Mouse (Mus musculus) mouse embryonic stem cell (cell line): ENCODE measurements around the gene Cbarp.

Experiments
- in situ Hi-C, 2 experiments: fragments of 300-500 bp; cut with MboI; formaldehyde crosslinking; loops; 1 replicate in 1 of 2; 3 replicates in 1 of 2; pipeline ENCODE4 v1.14.3; 2019 to 2020; ENCODE audit warnings: low sequenced_read_pairs in 2 of 2, low pct_unique_long_range_greater_than_20kb in 1 of 2, mixed read lengths in 1 of 2; ENCODE audit not compliant: unreplicated experiment in 1 of 2

Gene Cbarp

DNA sequence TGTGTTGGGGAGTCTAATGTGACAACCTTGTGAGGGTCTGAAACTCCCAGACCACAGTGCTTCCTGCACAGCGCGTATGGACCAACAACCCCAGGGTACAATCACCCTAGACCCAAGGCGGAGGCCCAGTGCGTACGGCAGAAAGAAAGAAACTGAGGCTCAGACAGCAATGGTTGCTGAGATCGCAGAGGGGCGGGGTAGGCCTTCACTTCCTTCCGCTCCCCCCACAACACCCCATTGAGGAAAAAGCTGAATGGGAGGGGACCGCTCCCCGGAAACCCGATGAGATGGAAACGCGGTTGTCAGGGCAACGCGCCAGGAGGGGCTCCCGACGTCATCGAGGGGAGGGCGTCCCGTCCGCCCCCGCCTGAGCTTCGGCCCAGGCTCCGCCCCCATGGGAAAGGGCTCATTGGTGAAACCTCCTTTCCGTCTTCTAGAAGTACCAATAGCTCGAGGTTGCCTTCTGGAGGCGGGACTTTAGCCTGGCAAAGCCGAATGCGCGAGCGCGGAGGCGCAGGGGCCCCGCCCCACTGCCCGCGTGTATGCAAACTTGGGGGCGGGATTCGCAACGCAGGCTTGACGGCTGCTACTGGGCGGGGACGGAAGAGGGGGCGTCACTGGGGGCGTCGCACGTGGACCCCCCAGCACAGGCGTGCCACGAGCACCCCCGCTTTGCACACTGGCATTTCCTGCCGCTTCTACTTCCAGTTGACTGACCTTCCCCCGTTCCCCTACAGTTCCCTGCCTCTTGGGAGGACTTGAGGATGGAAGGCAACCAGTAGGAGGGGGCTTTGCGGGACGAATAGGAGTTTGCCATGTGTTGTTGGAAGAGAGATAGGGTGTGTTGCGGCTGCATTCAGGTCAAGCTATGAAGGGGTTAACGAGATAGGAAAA, 19.2 kb upstream of the Cbarp start:
- in situ Hi-C loops, result no loop called here

DNA sequence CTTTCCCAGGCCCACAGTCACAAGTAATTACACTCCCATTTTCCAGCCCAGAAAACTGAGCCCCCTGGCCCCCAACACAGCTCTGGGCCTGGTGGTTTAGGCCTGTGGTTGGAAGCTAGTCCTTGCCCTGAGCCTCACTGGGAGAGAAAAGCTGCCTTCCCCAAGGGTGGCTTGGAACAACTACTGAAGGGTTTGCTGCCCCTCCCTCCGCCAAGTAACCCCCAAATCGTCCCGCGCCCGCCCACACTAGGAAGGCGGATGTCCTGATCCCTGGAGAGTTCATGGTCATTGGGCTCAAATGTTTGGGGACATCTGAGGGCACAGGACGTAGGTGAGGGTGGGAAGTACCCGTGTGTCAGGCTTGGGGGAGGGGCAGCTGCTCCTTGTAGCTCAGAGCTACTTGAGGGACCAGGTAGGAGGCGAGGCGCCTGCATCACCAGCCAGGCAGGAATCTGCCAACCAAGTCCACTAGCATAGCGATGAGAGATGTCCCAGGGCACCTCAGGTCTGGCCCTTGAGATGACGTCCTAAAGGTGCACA, 18.5 kb upstream of the Cbarp start:
- in situ Hi-C loops, result no loop called here

DNA sequence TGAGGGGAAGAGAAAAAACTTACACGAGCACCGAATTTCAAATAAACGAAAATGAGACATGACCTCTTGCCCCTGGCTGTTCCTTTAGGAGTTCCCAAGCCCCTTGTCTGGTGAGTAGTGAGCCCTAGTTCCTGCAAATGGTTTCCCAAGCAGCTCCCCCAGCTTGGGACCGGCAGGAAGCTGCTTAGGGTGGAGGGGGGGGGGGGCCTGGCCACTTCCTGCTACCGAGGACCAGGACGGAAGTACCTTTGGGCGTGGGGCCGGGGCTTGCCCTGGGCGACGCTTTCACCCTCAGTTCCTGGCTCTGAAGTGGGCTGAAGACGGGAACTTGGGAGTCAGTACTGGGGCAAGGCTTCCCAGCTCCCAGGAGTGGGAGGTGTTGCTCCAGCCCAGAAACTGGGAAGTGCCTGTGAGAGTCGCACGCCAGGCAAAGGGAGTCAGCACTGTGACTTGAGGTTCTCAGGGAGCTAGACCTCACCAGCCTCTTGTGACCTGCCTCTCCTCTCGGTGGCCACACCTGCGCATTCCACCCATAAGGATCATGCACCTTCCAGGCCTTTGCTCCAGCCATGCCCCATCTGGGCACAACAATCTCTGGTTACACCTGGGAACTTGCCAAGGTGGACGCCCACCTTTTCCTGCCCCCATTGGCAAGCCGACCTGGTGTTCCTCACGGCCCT, 17.8 kb upstream of the Cbarp start:
- in situ Hi-C loops, result no loop called here

DNA sequence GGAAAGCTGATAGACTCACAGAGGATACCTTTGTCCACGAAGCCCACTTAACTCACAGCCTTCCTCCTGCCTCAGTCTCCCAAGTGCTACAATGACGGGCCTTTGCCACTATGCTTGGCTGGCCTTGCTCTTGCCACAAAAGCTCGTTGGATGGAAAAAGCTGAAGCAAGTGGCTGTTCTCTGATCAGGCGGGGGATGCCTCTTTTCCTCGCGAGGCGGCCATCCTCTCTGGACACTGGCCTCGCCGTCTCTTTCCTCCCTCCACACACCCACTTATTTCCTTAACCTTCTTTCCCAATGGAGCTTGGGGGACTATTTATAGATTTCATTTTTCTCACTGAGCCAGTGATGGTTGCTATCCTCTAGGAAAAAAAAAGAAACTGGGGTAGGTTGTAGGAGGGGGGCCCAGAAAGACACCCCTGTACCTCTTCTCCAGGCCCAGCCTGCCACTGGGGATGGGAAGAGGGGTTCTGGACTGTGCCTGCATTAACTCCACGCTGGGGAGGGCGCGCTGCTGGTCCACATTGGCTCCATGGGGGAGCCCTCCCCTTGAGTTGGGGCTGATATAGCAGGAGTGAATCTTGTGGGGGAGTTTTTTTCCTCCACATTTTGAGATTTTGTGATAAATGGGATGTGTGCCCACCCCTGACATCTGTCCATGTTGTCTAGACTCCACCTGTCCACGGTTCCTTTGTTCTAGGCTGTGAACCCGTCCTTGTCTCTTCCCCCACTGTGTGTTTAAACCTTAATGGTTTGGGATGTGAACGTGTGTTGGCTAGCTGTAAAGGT, 16.7 kb upstream of the Cbarp start:
- in situ Hi-C loops, result no loop called here

DNA sequence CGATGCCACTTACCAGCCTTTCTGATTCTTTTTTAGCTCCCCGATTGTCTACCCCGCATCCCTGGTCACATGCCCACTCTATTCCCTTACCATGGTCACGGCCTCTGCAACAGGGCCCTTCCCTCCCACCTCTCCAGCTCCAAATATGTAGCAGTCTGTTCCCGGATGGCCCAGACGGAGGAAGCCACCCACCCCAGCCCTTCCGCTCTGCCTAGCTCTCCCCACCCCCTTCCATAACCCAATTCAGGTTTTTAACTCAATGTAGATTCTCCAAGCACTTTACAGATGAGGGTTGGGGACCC, 16.1 kb upstream of the Cbarp start:
- in situ Hi-C loops, result no loop called here

DNA sequence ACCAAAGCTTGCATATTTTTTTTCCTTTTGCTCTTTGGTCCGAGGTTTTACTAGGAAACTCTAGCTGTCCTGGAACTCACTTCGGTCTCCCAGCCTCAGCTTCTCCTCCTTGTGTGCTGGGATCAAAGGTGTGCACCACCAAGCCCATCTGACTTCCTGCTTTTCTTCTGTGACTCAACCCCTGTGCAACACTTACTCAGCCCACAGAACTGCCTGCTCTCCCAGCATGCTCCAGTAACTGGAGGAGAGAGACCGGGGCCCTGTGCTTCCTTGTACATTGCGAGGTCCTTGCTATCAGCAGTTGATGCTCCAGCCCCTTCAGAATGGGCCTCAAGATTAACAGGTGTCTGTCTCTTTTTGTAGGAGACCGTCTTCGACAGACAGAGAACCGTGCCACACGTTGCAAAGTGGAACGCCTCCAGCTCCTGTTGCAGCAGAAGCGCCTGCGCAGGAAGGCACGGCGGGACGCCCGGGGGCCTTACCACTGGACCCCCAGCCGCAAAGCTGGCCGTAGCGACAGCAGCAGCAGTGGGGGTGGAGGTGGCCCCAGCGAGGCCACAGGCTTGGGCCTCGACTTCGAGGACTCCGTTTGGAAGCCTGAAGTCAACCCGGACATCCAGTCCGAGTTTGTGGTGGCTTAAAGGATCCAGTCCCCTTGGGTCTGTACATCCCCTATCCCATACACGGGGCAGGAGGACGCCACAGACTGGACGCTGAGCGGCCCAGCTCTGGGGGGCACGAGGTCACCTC, 15.5 kb upstream of the Cbarp start:
- in situ Hi-C loops, result no loop called here

DNA sequence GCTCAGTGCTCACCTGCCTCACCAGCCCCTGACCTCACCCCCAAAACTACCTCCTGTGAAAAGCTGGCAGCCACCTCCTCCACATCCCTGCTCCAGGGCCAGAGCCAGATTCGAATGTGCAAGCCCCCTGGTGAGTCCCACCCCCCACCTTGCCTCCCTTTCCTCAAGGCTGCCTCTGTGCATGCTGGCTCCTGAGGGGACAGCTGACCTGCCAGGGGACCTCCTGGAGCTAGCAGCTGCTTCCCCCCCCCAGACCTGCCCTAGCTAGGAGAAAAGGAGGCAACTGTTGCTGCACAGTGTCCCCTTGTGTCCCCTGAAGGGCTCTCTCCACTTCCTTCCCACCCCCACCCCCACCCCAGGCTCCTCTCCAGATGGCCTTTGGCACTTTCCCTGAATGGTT, 14.6 kb upstream of the Cbarp start:
- in situ Hi-C loops, result no loop called here

DNA sequence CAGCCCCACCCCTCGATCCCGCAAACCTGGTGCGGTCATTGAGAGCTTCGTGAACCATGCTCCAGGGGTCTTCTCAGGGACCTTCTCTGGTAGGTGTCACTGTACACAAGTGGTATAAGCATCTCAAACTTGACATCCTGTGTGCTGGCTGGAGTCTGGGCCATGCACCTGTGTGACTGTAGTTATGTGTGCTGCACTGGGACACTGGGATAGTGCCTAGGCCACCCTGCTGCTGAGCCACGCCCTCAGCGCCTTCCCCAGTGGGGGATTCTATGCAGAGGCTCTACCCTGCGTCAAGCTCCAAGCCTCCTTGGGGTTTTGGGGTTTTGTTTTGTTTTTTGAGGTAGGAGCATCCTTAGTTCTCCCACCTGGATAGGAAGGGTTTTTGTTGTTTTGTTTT, 13.7 kb upstream of the Cbarp start:
- in situ Hi-C loops, result no loop called here

DNA sequence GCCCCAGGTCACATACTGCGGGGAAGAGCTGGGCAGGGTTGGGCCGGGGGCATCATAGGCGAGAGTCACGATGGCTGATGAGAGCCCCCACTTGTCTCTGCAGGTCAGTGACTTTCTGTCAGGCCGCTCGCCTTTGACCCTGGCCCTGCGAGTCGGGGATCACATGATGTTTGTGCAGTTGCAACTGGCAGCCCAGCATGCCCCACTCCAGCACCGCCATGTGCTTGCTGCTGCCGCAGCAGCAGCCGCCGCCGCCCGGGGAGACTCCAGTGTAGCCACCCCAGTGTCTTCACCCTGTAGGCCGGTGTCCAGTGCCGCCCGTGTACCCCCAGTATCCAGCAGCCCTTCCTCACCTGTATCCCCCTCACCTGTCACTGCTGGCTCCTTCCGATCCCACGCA, 13.1 kb upstream of the Cbarp start:
- in situ Hi-C loops, result no loop called here

DNA sequence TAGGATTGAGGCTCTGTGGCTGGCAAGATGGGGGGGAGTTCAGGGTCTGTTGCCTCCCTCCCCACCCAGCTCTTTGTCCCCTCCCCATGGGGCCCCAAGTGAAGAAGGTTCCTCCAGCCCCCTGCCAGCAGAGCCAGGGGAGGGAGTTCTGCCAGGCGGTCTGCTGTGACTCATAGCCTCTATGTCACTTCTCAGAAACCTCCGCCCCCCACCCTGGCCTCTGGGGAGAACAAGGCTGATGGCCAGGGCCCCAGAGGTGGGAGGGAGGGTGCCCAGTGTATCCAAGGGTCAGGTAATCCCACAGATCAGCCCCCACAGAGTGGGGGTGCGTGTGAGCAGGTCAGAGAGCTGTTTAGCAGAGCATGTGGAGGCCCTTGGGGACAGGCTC, 12.2 kb upstream of the Cbarp start:
- in situ Hi-C loops, result no loop called here

DNA sequence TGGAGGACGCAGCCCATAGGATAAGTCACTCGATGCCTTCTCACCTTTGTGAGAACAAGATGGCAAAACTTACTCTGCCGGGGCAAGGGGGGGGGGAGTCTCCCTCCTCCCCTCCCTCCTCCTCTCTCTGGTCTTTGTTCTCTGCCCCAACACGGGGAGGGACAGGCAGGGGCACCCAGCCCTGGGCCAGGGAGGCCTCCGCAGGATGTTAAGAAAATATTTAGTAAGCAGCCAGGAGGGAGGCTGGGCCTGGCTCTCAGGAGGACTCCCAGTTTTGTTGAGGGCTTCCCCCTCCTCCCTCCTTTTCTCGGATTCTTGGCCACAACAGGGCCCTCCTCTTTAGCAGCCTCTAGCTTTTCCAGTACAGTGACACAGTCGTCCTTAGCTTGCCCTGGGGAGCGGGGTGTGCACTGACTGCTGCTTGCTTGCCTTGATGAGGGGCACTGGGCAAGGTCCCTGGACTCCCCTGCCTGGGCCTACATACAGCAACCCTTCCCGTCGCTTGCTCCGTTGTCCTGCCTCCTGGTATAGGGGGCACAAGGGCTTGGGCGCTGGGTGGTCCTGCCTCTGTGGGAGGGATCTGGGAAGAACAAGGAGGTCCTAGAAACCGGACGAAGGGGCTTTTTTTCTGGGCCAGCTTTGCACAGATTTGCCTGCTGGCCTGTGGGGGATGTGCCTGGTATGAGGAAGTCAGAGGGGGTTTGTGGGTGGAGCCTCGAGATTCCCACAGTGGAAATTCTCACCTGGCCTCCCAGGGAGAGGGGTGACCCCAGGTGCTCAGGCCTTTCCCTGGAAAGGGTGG, 11.6 kb upstream of the Cbarp start:
- in situ Hi-C loops, result no loop called here

DNA sequence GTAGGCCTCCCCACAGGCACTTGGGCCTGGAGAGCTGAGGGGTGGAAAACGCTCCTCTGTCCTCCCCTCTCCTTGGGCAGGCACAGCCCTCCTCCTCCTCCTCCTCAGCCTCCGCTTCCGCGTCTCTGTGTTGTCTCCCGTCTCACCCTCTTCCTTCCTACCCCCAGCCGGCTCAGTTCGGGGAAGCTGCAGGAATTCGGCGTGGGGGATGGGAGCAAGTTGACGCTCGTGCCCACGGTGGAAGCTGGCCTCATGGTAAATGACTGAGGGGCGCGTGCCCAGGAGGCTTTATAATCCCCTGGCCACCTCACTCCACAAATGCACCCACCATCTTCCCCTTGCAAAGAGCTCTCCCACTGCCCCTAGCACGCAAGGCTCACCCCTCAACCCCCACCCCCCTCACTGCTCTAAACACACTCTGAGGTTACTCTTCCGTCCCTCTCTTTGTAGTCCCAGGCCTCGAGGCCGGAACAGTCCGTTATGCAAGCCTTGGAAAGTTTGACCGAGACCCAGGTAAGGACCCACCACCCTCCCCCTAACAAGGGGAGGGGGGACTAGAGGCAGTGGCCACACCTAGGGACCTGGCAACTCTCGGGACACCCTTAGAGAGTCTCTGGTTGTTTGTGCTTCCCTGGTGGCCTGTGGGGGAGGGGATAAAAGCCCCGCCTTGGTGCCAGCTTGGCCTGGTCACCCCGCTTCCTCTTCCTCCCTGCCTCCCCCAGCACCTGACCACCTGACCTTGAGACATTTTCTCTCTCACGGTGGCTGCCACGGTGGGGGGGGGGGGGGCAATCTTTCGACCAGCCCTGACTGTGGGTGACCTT, 10.8 kb upstream of the Cbarp start:
- in situ Hi-C loops, result no loop called here

DNA sequence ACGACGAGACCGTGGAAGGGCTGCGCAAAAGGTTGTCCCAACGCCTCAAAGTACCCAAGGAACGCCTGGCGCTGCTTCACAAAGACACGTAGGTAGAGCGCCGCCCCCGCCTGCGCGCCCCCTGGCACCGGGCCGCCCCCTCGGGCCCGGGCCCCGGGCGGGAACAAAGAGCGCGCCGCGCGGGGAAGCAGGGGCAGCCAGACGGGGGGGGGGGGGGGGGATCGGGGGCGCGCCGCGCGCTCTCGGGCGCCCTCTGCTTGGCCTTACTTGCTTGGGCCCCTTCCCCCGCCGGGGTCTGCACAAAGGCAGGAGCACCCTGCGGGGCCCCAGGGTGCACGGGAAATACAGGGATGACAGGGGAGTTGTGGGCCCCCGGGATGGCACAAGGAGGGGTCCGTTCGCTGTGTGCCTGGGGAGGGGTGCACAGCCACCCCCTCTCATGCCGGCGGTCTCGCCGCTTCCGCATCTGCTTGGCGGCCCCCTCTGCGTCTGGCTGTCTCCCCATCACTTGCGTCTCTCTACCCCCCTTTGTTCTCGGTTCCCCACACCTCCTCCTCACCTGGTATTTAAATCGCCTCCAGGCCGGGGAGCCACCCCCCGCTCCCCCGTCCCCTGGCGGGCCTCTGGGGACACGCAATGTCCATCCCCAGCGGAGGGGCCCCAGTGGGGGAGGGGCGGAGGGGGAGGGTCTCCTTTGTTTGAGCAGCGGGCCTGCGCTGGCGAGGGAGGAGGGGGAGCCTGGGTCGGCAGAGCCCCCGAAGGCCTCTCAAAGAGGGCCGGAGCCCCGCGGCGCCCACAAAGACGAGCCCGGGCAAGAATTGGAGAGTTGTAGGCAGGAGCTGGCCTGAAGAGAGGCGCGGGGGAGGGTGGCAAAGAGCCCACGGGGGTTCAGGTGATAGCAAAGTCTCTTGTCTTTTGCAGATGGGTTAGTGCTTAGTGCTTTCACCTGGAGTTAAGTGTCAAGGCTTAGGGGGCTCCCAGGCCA, 9.9 kb upstream of the Cbarp start:
- in situ Hi-C loops, result no loop called here

DNA sequence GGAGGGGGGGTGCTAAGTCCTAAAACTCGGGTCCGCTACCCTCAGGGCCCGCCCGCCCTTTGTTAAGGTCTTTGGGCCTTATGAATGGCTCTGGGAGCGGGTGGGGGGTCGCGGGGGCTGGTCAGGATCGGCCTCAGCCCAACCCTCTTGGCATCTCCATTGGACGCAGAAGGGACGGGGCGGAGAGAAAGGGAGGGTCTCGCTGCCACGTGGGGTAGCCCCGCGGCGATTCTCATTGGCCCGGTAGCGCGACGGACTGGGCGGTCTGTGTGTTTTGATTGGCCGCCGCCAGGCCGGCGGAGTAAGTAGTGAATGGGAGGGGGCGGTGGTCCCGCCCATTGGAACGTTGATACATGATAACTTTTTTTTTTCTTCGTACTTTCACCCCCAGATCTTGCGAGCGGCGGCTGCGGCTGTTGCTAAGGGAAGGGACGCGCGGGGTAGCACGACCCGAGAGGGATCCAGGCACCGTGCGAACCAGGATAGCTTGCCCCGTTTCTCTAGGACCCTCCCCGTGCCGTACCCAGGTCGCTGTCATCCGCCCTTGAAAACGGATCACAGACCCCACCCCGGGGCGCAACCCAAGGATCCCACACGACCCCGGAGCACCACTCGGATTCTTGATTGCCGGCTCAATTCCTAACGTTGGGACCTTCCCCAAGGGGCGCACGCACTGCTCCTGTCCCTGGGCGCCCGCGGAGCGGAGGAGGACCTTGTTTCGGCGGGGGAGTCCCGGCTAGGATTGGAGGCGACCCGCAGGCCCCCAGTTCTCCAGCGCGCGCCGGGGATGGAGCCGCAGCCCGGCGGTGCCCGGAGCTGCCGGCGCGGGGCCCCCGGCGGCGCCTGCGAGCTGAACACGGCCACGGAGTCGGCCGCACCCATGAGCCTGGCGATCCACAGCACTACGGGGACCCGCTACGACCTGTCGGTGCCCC, 8.9 kb upstream of the Cbarp start:
- in situ Hi-C loops, result no loop called here

DNA sequence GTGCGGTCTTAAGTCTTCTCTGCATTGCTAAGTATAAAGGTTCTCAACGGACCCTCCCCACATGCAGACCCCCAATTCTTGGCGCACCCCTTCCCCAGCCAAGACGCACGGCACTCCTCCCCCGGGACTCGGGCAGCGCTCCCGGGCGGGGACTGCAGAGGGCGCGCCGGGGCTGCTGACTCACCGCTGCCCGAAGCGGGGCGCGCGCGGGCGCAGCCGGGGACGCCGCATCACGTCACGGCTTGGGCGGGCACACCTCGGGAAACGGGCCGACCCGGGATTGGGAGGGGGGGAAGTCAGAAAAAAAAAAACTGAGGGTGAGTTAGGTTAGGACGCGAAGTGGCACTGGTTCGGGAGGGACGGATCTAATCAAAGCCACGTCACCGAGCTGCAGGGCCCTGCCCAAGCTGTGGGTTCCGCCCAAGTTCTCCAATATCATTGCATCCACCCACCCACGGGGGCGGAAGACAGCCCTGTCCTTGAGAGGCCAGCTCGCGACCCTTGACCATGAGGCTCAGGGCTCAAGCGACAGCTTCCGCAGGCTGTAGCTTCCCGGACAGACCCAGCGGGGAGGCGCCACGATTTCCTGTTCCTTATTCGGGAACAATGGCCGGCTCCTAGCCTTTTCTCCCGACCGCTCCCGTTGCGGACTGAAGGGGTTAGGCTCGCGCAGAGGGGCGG, 8.1 kb upstream of the Cbarp start:
- in situ Hi-C loops, result no loop called here
